Mouse (Mus musculus) kidney, adult 8-10 months (tissue): ENCODE data around the gene Ezr.
"Not testable (repeated sequence)": the region's sequence is repeated elsewhere in the genome, so short reads cannot be mapped to it uniquely, and the experiment has no call there.

ENCODE experiments used
- DNase-seq, 2 experiments: peaks; one replicate each; pipeline ENCODE4 v3.0.0; 2022

Gene Ezr

DNA sequence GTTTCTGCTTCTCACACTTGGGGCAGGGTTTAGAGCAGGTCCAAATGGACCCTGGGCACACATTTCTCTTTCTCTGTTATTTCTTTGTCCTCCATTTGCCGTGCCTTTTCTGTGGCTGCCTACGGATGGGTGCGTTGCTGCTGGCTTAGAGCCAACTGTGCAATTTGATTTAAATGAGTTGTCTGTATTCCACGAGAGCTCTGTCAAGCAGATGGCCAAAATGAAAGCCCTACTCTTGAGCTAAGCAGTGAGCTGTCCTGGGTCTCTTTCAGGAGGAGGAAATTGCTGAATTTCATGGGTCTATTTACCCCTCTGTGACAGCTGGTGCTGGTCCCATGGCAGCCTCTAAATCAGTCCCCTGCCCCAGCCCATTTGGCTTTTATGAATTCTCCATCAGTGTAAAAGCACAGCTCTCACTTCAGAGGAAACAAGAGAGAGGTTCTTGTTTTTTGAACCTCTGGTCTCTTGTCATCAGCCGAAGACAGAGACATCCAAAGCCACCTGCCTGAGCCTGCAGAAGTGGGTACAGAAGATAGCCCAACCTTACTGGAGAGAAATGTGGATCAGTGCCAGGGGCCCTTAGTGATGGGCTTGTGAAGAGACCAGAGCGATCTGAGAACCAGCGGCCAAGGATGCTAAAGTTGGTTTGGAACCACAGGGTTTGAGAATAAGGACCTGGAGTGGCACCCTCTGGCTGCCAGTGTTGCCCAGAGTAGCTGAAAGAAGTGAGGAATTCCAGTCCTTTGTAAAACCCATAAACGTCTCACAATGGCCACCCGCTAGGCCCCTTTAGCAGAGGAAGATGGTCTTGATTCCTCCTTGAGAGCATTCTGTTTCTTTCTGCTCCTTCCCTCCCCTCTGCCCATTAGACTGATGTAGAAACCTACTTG, 79.0 kb downstream of the Ezr start:
- DNase-seq, result not testable (repeated sequence)

DNA sequence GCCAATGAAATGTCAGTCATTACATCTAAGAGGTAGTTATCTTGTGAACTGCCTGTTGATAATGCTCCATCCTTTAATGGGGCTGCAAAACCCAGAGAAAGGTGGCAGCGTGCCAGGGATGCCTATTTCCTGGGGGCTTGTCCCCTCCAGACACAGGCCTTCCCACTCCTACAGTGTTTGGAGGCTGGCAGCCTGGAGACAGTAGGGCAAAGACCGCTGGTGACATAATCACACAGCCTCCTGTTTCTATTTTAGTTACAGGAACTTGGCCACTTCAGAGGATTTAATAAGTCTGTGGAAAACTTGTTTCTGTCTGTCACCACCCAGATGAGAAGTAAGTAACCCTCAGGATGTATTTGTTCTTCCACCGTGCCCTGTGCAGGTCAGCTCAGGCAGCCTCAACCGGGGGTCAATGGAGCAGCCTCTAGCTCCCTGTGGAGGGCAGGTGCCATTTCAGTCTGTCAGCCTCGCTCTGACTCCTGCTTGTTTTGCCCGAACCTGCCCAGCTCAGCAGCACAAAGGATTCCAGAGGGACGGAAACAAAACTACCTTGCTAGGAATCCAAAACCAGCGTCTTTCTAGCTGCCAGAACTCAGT, 79.9 kb downstream of the Ezr start:
- DNase-seq, result peak in 1 of 2 experiments; percentile 38

GRCm38 (mm10) chr17:6700077-6700476, 82.5 kb downstream of the Ezr start:
- not testable (repeated sequence) for DNase-seq

DNA sequence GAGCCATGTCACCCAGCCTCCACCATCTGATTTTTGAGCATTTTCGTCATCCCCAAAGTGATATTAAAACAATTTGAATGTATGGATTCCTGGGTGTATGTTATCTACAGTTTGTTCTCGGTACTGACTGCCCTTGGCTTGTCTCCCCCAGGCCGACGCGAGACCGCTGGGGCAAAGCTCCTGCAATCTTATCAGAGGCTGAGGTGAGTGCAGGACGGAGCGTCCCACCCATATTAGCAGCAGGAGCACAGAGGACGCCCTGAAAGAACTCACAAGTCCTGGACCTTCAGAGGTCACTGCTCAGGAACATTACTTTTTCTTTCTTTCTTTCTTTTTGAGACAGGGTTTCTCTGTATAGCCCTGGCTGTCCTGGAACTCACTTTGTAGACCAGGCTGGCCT, 83.1 kb downstream of the Ezr start:
- not testable (repeated sequence) for DNase-seq

- DNase-seq, result peak; percentile 50 to 71
Measured at GRCm38 (mm10) chr17:6697224-6697775, 85.3 kb downstream of the Ezr start.

DNA sequence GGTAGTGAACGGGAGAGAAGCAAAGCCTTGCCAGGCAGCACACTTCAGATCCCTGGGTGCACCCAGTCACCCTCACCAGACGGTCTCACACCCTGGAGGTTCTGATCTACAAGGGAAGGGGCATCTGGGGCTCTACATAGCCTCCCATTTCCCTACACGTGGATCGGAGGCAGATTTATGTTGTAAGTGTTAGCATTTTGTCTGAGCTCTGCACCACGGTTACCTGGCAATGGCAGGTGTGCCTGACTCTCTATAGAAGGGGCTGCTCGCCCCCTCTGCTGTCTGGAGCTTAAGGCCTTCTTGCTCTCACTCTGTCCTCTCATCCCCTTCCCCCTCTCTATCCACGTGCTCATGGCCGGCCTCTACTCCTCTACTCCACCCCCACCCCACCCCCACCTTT, 86.1 kb downstream of the Ezr start:
- DNase-seq, result not testable (repeated sequence)

DNA sequence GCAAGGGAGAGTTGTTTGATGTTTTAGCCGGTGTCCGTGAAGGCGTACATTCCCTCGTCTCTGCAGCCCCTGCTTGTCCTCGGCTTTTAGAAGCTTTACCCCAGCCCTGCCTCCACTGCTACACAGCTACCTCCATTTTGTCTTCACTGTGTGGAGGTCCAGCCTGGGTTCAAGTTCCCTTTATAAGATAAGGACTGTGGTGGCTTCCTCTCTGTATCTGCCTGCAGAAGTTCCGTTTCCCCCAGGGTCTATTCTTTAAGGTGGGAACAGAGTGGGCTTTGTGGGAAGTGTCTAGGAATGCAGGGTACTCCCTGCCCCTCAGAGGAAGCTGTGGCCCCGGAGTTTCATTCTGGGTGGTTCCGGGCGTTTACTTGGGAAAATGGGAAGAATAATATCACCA, 86.9 kb downstream of the Ezr start:
- not testable (repeated sequence) for DNase-seq

DNA sequence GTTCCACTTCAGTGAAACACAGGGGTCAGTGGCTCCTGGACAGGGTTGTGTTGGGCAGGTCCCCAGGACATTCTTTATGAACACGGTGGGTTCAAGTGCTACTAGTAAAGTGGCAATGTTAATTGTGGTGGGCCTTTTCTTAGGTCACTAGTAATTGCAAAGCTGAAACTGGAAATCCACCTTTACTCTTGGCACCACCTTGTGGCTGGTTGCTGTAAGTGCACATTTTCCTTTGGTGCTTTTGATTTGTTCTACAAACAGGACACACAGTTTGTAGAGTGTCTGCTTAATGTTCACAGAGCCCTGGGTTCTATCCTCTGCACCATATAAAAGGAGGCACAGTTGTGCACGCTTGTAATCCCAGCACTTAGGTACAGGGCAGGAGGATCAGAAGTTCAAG, 91.0 kb downstream of the Ezr start:
- DNase-seq, result peak; percentile 73 to 91

DNA sequence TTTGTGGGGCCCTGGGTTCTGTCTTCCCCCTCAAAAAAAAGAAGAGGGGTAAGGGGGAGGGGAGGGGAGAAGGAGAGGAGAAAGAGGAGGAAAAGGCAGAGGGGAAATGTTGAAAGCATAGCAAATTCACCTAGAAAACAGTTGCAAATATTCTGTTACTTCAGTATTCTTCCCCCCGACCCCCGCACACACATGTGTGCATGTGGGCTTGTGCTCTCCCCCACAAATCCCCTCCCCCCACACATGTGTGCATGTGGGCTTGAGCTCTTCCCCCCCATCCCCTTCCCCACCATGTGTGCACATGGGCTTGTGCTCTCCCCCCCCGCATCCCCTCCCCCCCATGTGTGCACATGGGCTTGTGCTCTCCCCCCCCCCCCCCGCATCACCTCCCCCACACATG, 93.2 kb downstream of the Ezr start:
- not testable (repeated sequence) for DNase-seq
